Mouse (Mus musculus) cerebellum, adult 2 months (tissue): ENCODE data around the gene Btg1.

Experiments
- CTCF ChIP-seq: fragments of 200-500 bp; IDR thresholded peaks from 2 replicates; pipeline ENCODE4 v1.5.1; 2011; ENCODE audit warnings: low read depth, mild to moderate bottlenecking, control low read depth, low read length, moderate library complexity, borderline replicate concordance; ENCODE audit not compliant: insufficient read depth
- POLR2A ChIP-seq: fragments of 200-500 bp; IDR thresholded peaks from 2 replicates; pipeline ENCODE4 v1.6.1; 2011; ENCODE audit warnings: low read length, control low read depth, borderline replicate concordance; ENCODE audit not compliant: insufficient read depth

DNA sequence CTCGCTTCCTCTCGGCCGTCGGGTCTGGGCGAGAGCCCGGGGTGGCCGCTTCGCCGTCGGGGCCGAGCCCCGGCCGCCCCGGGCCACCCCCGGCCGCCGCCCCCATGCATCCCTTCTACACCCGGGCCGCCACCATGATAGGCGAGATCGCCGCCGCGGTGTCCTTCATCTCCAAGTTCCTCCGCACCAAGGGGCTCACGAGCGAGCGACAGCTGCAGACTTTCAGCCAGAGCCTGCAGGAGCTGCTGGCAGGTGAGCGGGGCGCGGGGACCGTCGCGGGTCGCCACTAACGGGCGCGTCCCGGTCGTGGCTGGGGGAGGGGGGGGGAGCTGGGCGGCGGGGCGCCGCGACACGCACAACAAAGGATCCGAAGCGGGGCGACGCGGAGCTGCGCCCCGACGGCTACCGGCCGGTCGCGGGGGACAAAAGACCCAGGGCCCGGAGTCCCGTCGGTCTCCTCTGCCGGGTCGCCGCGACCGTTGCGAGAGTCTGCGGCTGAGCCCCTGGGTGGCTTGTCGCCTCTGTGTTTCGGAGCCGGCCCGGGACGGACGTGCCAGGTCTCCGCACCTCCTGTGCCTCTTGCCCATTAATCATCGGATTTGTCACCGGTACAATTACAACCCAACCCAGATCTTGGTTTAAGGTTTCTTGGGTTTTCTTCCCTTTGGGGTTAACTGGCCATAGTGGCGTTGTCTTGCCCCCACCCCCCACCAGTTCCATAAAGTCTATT, 580 bp downstream of the Btg1 start:
- TF ChIP-seq CTCF (no peak), POLR2A (0 out of 2 replicates have a peak, but pooled peaks have one; percentile 7)
